Mouse (Mus musculus) thymus, postnatal 4 days (tissue): ENCODE results near the gene Trim46.

Experiments used
- DNase-seq: peaks from one replicate; pipeline ENCODE4 v3.0.0; 2021

Gene Trim46

DNA sequence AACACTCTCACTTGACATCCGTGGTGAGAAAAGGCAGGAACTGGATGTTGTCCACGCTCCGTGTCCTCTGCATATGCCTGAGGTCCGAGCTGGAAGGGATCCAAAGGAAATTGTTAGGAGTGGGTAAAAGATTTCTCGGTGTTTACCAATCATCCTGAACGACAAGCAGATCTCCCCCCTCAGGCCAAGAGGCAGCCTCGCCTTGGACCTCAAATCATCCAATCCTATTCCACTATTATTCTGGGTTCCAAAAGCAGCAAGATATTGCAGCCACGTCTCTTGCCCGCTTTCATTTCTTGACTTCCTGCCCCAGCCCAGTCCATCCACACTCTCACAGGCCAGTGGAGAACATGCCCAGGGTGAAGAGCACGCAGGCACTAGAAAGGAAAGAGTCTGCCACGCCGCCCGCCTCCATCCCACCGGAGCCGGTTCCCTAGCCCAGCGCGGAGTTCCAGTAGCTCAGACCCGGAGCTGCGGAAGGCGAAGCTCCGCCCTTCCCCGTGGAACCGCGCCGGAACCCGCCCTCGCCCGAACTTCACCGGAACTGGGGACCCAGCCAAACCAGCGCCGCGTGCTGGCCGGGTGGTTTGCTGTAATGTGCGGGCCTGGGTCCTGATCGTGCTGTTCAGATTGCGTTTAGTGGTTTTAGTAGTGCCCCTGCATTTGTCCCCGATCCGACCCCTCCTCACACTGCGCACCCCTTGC lies 24.1 kb upstream of the Trim46 start, which contains the start of gene Slc50a1:
Gene Slc50a1, minus strand, starts transcription at position 520 of the 705 bp plus-strand sequence.
- DNase-seq: peak; percentile 90

DNA sequence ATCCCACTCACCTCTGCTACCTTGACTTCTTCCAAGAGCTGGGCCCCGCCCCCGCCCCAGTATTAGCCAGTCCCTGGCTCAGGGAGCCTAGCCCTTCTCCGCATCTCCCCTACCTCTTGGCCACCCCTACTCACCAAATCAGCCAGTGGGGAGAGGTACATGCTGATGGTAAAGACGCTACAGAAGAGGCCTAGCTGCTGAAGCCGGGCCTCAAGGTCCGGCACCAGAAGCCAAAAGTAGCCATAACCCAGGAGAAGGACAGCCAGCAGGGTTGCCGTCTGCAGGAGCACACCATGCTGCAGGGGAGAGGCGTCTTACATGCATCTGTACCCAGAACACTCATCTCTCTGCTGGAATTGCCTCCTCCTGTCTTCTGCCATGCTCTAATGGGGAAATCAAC lies 22.8 kb upstream of the Trim46 start:
- DNase-seq: no peak

DNA sequence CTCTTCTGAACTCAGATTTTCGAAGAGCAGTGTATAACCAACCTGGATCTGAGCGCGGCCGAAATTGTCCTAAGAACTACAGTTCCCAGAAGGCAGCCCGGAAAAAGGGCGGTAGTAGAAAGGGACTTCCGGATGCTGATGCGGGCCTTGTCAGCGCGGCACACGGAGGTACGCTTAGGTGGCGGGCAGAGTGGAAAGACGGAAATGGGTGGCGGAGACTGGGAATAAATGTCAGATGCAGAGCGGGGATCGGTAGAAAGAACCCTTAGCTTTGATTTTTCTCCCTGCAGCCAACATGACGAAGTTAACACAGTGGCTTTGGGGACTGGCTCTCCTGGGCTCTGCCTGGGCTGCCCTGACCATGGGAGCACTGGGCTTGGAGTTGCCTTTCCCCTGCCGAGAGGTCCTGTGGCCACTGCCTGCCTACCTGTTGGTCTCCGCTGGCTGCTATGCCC lies 20.4 kb upstream of the Trim46 start:
- DNase-seq: peak; percentile 82

DNA sequence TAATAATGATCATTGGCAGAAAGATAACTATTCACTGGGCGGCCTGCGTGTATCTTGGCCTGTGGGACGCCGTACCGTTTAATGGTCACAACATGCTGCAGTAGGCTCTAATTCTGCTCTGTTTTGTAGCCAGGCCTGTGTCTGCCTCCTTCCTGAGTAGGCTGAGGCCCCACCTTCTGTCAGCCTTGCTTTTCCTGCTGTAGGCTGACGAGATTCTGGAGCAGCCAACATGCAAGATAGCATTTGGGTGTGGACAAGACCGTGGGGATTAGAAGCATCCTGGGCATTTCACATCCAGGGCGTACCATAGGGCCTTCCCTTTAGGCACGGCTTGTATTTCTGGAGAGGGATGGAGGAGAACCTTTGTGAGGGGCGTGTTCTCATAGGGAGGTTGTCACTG lies 16.3 kb upstream of the Trim46 start:
- no peak for DNase-seq

DNA sequence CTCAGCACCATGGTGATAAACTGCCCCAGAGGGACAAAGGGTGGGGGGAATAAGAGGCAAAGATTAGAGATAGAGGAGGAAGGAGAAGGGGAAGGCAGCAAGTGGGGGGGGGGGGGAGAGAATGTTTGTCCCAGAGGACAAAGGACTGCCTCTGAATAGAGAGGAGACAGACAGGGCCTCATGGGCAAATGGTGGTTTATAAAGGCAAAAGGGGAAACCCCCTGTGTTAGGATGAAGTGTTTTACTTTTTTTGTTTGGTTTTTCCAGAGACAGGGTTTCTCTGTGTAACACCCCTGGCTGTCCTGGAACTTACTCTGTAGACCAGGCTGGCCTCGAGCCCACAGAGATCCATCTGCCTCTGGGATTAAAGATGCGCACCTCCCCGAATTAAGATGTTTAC lies 14.1 kb upstream of the Trim46 start:
- no peak for DNase-seq

DNA sequence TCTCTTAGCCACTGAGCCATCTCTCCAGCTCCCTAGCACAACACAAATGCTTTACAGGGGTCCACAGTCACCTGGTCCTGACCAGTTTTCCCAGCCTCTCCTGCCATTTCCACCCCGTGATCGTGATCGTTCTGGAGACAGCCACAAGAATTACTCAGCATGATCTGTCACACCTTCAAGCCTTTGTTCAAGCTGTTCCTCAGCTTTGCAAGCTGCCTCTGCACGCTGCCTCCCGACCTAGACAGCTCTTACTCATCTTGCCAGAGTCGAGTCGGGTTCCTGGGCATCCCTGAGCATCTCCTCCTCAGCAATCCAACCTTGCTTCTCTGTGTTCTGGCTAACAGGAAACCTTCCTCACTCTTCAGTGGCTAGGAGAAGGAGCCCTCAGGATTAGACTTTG lies 13.0 kb upstream of the Trim46 start, which contains the start of gene Dpm3:
Gene Dpm3, plus strand, starts transcription at position 283 of the 400 bp plus-strand sequence.
- no peak for DNase-seq

DNA sequence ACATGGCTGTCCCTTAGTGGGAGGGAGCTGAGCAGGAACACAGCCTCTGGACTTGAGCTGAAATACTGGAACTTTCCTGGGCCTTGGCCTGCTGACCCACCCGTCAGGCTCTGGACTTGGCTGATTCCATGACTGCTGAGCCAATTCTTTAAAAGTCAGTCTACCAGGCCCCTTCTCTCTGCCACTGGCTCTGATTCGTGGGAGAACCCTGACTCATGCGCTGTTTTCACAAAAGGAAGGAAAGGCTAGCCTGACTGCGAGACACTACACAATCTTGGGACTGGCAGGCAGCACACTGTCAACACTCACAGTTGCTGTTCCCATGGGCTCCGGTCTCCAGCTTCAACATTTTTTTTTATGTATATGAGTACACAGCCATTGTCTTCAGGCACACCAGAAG lies 10.1 kb upstream of the Trim46 start:
- DNase-seq: no peak

DNA sequence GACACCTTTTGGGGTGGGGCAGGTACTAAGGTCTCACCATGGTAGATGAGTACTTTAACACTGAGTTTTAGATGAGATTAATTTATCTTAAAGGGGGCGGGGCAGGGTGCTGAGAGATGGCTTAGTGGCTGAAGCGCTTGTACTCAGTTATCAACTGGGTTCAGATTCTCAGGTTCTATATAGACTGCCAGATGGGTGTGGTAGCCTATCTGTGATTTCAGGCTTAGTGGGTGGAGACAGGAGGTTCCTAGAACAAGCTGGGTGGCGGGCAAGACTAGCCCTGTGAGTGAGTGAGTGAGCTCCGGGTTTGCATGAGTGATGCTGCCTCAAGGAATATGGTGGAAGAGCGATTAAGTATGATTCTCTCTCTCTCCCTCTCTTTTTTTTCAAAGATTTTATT lies 8.9 kb upstream of the Trim46 start:
- DNase-seq: no peak

DNA sequence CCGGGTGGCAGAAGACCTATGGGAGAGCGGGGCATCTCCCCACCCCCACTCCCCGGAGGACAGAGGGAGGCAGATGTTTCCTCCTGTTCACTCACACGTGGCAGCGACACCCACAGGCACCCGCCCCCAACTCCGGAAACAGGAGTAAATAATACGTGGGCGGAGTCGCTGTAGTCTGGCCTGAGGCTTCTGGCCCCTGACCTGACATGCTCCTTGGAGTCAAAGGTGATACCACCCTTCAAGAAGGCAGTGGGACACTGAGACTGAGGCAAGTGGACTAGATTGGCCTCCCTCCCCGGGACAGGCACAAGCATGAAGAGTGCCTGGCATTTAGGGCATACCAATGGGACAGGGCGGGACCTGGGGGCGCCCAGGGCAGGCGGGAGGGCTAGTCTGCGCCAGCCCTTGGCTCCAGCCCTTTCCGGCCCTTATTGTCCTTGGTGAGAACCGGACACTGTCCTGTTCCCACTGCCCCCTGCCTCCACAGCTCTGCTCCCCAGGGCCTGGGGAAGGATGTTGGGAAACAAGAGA lies 5.3 kb upstream of the Trim46 start:
- peak; percentile 81 for DNase-seq

DNA sequence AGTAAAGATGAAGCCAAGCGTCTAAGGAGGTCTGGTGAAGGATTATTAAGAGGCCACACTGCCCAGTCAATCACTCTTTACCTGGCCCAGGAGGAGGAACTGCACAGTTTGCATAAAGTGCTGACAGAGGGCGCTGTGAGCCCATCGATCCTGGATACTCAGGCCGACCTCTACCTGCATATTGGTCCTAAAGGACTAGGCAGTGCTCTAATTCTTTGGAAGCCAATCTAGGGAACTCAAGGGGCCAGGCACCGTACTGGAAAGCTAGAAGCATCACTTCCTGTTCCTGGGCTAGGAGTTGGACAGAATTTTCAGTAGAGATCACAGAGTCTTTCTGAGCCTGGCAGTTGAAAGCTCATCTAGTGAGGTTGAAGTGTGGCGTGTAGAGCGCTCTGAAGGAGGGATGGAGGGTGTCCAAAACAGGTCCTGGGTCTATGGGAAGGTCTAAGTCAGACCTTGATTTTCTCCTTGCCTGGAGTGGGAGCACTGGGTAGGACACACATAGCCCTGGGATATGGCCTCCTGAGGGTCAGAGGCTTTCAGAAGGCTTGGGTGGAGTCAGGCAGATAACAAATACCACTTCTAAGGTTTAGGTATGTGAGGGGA lies 4.4 kb upstream of the Trim46 start:
- DNase-seq: peak; percentile 81

DNA sequence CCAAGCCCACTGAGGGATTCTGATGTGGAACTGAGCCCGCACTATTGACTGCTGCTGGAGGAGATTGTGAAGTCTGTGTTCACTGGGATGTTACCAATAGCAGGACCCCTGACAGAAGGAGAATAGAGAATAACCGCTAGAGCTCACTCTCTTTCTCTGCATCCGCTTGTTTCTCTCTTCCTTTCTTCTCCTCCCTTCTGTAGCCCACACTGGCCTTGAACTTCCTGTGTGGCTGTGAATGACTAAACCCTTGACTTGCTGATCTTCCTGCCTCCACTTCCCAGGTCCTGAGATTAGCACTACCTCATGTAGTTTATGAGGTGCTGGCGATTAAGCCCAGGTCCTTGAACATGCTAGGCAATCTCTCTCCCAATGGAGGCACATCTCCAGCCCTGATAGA lies 1.4 kb upstream of the Trim46 start:
- DNase-seq: no peak

DNA sequence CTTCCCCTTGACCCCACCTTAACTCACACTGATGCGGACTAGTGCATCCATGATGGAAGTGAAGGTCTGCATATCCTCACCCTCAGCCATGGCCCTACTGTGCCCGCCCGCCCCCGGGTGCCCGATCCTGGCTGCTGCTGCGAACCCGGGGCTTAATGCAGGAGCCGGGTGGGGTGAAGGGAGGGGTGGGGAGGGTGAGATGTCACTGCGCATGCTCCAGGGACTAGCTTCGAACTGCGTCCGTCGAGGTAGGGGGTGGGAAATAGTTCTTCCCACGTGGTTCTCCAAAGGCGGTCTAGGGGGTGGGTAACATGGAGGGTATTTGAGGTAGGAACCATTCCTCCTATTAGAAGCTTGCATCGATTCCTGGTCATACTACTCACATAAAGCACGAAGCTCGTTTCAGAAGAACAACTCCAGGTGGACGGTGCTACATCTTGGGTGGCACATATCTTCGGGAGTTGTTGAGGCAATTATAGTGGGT lies 379 bp downstream of the Trim46 start, which contains the start of gene Krtcap2:
Gene Krtcap2, plus strand, starts transcription at position 279 of the 484 bp plus-strand sequence.
- DNase-seq: peak; percentile 59

DNA sequence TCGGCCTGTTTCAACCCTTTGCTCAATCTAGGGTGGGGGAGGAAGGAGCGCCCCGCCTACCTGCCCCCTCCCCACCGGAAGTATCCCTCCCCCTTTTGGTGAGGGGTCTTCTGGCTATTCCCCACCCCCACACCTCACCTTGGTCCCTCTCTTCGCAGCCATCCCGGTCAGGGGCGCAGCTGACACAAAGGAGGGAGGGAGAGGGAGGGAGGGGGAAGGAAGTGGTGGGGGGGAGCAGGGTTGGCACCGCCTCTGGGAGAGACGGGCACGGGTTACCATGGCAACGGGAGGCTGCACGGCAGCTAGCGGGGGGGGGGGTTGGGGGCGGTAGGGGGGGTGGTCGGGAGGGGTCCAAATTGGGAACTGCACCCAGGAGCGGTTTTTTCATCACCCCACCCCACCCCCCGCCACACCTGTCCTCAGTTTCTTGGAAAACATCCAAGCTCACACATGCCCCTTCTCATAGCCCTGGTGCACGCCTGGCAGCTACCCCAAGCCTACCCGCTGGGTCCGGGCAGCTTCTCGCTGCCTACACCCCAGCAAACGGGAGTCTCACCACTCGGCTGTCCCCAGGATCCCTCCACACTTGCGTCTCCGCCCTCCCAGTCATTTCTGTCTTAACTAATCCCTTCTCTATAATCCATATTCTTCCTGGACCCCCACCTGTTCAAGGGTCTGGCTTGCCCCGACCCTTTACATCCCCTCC lies 974 bp downstream of the Trim46 start:
- peak; percentile 79 for DNase-seq

DNA sequence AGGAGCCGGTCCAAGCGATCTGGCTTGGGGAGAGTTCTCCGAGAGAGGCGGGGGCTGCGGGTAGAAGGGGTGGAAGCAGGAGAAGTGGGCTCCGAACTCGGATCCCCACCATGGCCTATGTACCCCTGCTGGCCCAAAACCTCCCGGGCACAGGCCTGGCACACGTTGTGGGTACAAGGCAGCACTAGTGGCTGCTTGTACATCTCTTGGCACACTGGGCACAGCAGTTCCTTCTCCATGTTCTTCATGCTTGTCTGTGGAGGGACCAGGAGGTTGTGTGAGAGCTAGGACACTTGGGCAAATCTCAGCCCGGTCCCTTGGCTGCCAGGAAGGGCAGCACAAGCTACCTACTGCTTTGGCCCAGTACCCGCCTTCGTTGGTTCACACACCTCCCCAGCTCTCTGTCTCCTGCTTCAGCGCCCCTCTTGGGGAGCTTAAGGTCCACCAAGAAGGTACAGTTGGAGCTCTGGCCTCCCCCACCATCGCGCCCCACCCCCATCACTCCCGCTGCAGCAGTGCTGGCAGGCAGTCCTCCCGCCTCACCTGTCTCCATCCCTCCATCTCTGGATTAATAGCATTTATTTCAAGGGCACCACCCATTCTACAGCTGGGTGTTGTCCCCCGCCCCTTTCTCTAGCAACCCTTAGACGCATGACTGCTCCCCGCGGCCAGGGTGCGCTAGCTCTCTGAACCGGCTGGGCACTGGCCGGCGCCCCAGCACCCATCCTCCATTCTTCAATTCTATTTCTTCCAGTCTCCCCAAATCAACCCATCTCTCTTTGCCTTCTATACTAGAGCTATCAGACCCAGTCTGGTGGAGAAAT lies 1.7 kb downstream of the Trim46 start:
- peak; percentile 67 for DNase-seq

DNA sequence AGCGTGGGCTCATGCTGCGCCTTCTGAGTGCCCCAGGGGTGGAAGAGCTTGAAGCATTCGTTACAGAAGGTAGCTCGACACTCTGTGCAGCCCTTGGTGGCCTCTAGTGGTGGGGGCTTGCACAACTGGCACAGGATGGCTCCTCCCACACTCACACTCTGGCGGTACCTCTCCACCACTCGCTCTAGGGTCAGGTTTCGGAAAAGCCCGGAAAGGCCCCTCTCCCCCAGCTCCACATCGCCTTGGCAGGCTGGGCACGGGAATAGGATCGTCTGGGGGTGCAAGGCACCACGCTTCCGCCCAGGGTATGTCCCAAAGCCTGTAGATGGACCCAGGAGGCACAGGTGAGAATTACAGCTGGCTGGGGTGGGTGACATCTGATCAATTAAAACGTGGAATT lies 2.5 kb downstream of the Trim46 start:
- DNase-seq: peak; percentile 87

DNA sequence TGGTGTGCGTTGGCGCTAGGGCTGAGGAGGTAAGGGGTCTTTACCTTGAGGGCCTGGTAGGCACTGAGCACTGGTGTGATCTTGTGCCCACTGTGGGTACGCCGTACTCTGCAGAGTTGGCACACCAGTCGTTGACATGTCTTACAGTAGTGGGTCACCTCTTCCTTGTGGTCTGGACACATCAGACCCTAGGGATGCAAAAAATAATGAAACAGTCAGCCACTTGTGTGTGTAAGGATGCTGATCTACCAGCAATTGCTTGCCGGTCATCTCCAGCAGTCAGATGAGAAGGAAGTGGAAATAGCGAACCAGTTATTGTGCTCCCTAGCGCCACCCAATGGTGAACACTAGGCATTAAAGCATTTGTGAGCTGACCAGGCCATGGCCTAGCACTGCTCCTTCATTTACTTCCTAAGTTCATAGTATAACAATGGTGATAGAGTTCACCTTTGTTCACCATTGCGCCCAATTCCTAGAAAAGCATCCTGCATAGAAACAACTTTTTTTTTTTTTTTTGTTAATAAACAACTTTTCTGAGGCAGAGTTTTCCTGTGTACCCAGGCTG lies 3.7 kb downstream of the Trim46 start:
- peak; percentile 54 for DNase-seq

DNA sequence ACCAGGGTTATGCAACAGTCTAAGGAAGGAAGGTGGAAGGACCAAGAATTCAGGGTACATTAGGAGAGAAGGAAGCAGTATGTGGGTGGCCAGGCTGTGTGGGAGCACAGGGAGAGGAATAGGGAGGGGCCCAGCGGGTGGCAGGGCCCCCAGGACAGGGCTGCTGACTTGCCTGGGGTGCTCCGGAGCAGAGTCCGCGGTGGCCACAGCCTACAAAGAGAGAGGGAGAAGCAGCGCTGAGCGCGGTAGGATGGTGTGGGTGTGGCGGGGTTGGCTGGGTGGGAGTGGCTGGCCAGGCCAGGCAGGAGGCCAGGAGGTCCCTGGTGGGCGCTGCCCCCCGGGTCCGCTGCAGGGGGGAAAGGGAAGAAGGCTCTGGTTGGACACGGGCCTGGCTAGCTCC lies 7.6 kb downstream of the Trim46 start:
- DNase-seq: no peak

DNA sequence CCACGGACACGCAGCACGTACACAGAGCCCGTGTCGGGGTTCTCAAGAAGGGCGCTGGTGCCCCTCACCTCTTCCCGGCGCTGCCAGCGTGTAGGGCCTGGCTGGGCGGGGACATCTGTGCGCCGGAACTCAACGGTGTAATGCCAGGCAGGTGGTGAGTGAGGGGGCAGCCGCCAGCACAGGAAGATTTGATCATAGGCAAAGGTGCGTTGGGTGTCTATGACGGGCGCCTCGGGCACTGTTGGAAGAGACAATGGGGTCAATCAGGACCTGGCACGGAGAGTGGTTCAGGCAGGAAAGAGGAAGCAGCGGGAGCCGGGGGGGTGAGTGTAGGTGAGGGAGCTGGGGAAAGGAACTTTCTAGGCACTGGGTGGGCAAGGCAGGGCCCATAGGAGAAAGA lies 8.4 kb downstream of the Trim46 start:
- no peak for DNase-seq

DNA sequence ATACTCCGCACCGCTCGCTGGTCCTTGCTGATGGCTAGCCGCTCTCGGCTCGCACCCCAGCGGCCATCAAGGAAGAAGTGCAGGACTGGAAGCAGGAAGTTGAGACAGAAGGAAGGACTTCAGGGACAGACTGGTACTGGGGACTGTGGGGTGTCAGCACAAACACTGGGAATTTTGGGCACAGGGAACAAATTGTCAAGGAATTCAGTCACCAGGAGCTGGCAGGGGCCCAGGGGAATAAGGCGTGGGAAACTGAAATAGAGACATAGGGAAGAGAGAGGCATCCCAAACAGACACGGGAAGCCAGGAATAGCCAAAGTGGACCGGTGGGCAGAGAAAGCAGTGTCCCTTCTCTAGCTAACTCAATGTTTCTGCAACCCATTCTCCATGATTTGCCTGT lies 9.6 kb downstream of the Trim46 start:
- no peak for DNase-seq

DNA sequence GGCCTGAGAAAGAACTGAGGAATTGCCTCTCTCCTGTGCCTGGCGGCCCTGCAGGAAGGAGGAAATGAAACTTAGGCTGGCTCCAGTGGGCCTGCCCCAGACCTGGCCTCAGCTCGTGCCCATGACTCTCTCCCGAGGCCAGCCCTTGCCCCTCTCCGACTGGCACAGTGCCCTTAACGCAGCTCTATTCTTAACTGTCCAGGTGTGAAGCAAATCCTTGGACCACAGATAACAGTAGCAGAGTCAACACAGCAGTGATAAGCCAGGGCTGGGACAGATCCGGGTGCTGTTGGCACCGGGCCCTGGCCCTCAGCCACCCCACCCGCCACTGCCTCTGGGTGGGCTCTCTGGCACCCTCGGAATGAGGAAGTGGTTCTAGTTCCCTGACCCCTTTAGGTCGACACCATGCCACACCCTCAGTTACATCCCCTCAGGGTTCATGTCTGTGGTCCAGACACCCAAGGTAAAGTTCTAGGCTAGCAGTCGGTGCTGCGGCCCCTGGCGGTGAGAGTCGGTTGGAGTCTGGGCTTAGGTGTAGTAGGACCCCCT lies 12.5 kb downstream of the Trim46 start:
- no peak for DNase-seq

DNA sequence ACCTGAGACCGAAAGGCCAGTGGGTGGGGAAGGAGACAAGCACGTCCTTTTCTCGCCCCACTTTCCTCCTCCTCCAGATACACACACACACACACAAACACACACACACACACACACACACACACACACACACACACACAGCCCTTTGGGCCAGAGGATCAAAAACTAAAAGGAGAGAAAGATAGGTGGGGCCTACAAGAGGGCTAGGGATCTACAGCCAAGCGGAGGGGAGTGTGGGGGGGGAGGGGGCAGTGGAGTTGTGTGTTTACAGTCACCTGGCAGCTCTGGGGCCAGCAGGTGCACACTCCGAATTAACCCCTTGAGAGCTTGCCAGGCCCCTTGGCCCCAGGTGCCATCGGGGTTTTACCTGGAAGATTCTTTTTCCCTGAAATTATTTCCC lies 13.5 kb downstream of the Trim46 start:
- DNase-seq: no peak

DNA sequence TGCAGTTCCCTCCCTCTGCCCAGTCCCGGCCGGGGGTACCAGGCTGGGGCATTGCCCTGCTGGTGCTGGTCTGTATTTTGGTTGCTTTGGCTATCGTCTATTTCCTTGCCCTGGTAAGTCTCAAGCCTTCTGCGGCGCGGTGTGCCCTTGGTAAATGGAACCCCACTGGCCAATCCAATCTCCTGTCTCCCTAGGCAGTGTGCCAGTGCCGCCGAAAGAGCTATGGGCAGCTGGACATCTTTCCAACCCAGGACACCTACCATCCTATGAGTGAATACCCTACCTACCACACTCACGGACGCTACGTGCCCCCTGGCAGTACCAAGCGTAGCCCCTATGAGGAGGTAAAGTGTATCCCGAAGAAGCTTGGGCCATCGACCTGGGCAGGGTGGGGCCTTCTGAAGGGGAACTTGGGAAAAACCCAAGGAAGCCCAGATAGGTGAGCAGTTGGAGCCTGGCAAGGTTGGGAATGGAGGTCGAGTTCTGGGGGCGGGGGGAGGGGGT lies 14.3 kb downstream of the Trim46 start:
- no peak for DNase-seq
